Mouse (Mus musculus) ZHBTc4 (cell line): Measurements from ENCODE around the gene Trim54.

ENCODE experiments used
- DNase-seq: peaks from one replicate; pipeline ENCODE4 v3.0.0-alpha.2; 2011; ENCODE audit warnings: low read depth, low spot score

Gene Trim54

GRCm38 (mm10) chr5:31181183-31181770, 64.8 kb downstream of the Trim54 start:
- no peak for DNase-seq

DNA sequence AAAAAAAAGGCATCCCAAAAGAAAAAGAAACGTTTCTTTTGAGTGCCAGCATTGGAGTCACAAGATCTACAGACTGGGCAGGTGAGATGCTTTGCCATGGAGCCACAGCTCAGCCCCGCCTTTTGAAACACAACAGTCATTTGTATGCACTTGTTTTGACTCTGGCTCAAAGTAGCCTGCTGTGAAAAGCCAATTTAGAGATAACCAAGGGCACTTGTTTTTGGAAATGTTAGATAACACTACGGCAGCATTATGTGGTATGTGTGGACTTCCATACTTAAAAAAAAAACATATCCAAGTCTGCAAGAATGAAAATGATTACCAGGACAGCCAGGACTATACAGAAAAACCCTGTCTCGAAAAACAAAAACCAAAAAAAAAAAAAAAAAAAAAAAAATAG, 67.2 kb downstream of the Trim54 start:
- no peak for DNase-seq
